Mouse (Mus musculus): ENCODE measurements around the gene Bik. TPM values are rescaled to one million over a fixed set of nuclear protein-coding genes. Genes with fewer than 3 reads are reported as not detected.
"Not testable (repeated sequence)": the region's sequence is repeated elsewhere in the genome, so short reads cannot be mapped to it uniquely, and the experiment has no call there.

Bik gene
- not detected for total RNA-seq (2021)

DNA sequence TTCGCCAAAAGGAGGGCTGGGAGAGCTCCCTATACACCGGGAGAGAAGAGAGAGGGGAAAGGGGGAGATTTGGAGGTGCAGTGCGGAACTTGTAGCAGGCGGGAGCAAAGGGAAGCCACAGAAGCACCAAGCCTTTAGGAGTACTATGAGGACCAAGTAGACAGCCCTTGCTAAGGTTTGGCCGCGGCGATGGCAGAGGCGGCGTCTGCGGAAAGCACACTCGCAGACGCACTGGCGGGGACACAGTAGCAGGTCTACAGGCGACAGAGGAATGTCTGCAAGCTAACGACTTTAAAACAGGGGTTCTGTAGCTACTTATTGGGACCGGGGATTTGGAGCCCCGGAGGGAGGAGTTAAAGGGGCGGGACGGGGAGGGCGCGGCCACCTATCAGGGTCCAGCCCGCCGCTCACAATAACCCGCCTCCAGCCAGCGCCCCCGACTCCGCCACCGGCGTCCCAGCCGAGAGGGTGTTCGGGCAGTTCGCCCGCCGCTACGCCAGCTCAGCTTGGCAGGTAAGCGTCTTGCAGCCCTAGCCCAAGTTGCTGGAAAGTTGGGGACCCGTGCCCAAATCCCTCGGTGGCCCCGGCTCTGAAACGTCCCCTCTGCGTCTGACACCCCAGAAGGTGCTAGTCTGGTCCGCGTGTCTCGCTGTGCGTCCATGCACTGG is at the start of gene Bik:
TSS of gene Bik (plus strand) at position 439 of the 668 bp plus-strand sequence.
- intact Hi-C loops (cut with DNase I): no loop called here
- peak in 1 of 2 experiments; percentile 63 for DNase-seq (ENCODE audit: extremely low spot score in 1 of 2, low spot score in 2 of 2)

DNA sequence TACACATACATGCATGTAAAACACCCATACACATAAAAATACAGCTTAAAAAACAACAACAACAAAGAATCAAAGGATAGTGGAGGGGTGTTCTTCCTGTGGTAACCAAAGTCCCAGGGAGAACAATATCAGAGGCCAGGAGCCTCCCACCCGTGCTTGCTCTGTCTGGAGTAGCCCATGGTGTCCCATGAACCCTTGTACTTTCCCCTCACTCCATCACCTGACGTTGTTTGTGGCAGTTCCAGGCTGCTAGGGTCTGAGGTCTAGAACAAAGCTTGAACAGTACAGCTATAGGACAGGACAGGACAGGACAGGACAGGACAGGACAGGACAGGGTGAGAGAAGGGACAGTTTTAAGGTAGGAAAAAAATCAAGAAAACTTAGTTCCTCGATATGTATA is 48.6 kb upstream of the Bik start:
- intact Hi-C loops (cut with DNase I): no loop called here
- no peak for DNase-seq (ENCODE audit: extremely low spot score in 1 of 2, low spot score in 2 of 2)

DNA sequence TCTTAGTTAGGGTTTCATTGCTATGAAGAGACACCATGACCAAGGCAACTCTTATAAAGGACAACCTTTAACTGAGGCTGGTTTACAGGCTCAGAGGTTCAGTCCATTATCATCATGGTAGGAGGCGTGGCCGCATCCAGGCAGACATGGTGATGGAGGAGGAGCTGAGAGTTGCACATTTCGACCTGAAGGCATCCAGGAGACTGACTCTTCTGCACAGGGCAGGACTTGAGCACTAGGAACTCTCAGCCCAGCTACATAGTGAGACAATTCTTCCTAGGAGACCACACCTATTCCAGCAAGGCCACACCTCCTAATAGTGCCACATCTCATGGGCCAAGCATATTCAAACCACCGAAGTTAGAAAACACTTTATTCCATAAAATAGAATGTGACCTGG is 46.8 kb upstream of the Bik start:
- no peak for DNase-seq (ENCODE audit: extremely low spot score in 1 of 2, low spot score in 2 of 2)
- intact Hi-C loops (cut with DNase I): no loop called here

DNA sequence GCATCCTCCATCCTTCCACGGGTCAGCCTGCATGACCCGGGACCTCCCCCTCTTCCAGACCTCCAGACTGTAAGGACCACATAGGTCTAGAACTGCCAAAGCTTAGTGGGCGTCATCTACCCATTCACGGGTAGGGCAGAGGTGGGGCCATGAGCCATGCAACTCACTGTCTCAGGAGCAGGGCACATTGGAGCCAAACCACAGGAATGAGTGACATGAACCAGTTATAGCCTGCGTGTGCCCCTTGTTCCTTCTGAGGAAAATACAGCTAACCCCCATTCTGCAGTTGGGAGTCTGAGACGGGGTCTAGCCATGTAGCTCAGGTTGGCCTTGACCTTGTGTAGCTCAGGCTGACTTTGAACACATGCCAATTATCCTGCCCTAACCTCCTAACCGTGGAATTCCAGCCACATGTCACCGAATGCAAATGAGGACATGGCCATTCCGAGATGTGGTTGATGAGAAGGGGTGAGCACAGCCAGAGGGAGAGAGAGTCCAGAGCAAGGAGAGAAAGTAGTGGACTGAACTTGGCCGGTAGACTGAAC is 45.4 kb upstream of the Bik start:
- intact Hi-C loops (cut with DNase I): no loop called here
- no peak for DNase-seq (ENCODE audit: extremely low spot score in 1 of 2, low spot score in 2 of 2)

DNA sequence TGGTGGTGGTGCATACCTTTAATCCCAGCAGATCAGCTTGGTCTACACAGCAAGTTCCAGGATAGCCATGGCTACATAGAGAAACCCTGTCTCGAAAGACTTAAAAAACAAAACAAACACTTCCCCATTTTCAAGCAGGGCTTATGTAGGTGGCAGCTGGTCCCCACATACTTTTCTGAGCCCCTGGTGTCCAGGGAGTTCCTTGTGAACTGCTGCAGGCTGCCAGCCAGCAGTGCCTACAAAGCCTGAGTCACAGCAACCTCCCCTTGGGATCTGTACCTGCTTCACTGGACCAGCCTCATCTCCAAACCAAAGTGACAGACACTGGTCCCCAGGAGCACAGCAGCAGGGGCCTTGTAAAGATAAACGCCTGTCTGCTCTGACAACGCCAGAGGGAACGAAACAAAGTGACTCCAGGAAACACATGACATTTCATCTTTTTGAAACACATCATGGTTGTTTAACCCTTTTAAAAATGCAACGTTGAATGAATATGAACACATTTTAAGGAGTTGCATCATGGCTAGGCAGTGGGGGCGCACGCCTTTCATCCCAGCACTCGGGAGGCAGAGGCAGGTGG is 43.9 kb upstream of the Bik start:
- DNase-seq (ENCODE audit: extremely low spot score in 1 of 2, low spot score in 2 of 2): no peak
- intact Hi-C loops (cut with DNase I): no loop called here

DNA sequence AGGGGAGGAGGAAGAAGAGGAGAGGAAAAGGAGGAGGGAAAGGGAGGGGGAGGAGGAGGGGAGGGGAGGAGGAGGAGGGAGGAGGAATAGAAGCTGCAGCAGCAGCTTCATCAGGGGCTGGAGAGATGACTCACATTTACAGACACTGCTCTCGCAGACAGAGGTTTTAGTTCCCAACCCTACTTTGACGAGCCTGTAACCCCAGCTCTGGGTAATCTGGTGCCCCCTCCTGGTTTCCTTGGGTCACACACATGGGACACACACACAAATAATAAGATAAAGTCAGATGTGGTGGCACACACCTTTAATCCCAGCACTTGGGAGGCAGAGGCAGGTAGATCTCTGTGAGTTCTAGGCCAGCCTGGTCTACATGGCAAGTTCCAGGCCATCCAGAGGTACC is 43.2 kb upstream of the Bik start:
- intact Hi-C loops (cut with DNase I): no loop called here
- DNase-seq (ENCODE audit: extremely low spot score in 1 of 2, low spot score in 2 of 2): no peak

DNA sequence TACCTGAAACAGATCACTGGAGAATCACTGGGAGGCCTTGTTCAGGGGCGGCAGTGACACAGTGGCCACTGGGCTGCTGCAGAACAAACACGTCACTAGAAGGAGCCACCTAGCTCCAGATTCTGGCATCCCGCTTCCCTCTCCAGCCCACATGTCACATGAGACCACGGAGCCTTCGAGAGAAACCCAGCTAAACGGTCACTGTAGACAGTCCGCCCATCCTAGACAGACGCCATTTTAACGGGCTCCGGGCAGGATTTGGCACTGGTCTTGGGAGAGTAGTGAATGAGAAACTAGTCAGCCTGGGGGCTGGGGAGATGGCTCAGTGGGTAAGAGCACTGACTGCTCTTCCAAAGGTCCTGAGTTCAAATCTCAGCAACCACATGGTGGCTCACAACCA is 42.4 kb upstream of the Bik start:
- intact Hi-C loops (cut with DNase I): no loop called here
- no peak for DNase-seq (ENCODE audit: extremely low spot score in 1 of 2, low spot score in 2 of 2)

DNA sequence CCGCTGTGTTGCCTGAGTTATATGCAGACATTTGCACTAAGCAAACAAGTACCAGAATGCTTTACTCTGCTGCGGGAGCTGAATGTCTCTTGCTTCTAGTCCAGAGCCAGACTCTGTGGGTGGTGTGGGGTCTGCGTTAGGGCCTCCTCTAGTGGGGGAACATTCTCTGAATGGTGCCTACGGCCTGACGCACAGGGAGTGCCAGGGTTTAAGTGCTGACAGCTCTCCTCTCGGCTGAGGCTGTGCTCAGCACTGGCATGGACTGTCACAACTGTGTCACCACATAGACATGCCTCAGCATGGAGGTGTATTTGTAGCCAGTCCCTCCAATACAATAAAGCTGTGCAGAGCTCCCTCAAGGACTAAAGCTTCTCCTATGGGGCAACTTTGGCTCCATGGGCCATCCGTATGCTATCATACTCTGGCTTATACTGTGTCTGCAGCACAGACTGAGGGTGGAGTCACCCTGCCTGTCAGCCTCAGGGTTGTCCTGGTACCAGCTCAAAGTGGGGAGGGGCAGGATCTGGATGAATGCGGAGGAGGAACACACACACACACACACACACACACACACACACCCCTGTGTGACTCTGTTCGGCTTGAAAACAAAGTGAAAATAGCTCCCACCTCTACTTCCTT is 39.1 kb upstream of the Bik start:
- peak in 1 of 2 experiments; percentile 54 for DNase-seq (ENCODE audit: extremely low spot score in 1 of 2, low spot score in 2 of 2)
- intact Hi-C loops (cut with DNase I): no loop called here

DNA sequence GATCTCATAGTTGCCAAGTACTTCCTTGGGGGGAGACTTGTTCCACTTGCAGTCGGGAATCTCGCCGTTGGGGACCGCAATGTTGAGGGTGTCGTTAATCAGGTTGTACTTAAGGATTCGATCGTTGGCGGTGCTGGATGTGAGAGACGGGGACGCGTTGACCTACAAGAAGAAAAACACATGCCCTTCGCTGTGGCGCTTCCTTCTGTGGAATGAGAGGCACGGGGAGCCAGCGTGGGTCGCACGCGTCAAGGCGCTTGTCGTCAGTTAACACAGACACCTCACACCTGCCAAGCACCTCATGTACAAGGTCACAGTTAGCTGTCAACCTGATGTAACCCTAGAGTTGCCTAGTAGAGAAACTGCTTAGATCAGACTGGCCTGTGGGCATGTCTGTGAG is 37.2 kb upstream of the Bik start:
- no peak for DNase-seq (ENCODE audit: extremely low spot score in 1 of 2, low spot score in 2 of 2)
- intact Hi-C loops (cut with DNase I): no loop called here

DNA sequence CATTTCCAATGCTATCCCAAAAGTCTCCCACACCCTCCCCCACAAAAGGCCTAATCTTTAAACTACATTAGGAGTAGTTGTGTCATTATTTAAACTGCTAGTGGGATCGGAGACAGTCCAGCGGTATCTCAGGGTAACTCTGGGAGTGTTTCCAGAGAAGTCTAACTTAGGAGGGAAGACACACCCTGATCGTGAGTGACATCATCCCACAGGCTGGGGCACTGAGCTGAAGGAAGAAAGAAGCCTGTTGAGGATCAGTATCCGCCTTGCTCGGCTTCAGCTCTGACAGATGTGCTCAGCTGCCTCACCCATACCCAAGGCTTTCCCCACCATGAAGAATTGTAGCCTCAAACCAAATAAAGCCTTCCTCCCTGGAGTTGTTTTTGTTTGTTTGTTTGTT is 34.8 kb upstream of the Bik start:
- intact Hi-C loops (cut with DNase I): no loop called here
- no peak for DNase-seq (ENCODE audit: extremely low spot score in 1 of 2, low spot score in 2 of 2)

DNA sequence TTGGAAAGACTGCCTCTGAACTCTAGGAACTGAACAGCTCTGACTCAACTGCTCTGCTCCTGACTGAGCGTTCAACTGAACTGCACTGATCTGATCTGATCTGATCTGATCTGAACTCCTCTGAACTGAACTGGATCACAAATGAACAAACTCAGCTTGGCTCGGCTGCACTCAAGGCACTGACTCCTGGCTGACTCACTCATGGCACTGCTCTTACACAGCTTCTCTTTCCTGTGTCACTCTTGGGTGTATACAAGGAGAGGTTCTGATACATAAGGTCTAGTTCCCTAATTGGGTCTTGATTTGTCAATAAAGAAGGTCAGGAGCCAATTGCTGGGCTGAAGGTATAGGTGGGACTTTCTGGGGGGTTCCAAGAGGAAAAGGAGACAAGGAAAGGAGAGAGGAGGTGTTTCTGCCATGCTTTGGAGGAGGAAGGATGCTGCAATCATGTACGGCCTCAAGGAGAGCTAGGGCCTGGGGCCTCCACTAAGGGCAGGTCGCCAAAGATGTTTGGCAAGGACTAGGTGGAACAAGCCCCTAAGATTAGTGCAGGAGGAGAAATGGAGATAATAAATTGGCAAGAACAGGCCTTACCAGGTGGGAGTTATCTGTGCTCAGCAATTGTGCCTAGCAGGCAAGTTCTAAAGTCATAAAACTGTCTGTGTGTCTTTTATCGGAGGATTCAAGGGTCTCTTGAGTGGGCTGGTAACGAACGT is 32.6 kb upstream of the Bik start:
- intact Hi-C loops (cut with DNase I): no loop called here

DNA sequence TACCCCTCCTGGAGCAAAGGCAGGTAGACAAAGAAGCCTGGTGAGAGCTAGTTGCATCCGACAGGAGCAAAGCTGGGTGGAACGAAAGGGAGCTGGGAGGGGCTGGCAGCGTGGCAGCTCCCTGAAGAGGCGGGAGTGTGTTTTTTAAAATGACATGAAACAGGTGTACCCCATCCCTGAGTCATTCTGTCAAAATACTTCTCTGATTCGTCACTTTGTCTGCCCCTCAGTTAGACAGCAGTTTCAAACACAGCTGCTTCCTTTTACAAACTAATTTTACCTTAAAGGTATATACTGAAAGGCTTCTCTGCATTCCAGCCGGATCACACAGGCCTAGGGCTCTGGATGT is 32.1 kb upstream of the Bik start:
- no peak for DNase-seq (ENCODE audit: extremely low spot score in 1 of 2, low spot score in 2 of 2)
- intact Hi-C loops (cut with DNase I): no loop called here

More for the DNA sequence above, 32.6 kb upstream of the Bik start:
- DNase-seq (ENCODE audit: extremely low spot score in 1 of 2, low spot score in 2 of 2): no peak

DNA sequence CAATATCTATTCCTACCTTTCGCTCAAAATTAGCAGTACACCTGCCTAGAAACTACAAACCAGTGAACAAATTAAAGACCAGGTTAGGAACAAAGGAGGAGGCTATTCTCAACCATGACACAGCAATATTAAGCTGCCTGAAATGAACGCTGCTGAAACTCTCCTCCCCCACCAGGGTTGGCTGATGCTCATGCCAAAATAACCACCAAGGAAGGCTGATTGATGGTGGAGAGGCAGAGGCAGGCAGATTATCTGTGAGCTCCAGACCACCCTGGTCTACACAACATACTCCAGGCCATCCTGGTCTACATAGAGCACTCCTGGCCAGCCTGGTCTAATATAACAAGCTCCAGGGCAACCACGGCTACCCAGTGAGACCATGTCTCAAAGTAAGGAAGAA is 31.5 kb upstream of the Bik start:
- intact Hi-C loops (cut with DNase I): no loop called here
- DNase-seq (ENCODE audit: extremely low spot score in 1 of 2, low spot score in 2 of 2): no peak

DNA sequence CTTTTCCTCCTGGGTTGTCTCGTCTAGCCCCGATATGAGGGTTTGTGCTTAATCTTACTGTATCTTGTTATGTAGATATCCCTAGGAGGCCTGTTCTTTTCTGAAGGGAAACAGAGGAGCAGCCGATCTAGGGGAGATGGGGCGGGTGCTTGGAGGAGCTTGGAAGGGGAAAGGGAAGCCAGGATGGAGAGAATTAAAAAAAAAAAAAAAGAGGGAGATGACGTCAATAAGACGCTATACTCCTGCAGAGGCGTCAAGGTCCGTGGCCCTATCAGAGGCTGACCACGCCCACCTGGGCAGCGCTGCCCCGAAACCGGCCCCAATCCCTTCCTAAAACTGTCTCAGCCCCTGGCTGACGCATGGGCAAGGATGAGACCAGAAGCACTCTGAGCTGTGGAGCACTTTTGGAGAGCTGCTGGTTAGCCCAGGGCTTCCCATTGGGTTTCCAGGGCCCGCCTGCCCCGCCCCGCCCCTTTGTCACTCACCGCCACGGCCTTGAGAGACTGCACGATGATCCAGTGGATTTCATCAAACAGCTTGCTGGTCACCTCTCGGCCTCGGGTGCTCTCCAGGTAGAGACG is 30.8 kb upstream of the Bik start:
- intact Hi-C loops (cut with DNase I): no loop called here
- DNase-seq (ENCODE audit: extremely low spot score in 1 of 2, low spot score in 2 of 2): no peak

DNA sequence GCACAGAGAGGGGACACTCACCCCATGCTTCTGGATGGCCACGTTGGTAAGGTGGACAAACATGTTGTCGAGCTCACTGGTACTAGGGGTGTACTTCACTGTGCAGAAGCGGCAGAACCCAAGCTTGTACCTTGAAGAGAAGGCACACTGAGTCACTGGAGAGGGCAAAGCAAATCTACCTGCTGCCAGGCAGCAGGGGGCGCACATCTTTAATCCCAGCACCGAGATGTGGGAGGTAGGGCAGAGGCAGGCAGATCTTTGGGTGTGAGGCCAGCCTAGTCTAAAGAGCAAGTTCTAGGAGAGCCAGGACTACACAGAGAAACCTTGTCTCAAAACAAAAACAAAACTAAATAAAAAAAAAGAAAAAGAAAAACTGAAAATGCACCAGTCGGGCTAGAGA is 29.4 kb upstream of the Bik start:
- intact Hi-C loops (cut with DNase I): no loop called here

DNA sequence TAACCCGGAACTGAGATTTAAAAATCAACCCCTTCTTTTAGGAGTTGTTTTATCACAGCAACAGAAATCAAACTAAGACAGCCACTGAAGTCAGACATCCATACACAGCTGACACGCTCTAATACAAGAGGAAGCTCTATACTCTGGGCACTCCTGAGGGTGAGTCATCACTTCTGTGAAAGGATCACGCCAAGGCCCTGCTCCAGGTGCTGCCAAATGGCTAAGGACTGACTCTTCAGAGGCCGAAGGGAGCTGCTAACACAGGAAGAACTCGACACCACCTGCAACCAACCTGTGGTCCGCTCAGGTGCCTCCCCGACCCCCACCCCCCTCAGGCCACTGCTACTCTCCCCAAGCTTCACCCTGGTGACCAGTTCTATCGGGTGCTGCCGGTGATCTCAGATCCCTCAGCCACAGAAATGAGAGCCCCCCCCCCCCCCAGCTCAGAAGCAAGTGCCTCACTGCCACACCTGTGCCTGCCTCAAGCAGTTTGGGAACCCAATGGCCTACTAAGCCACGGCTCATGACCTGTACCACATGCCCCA is 27.4 kb upstream of the Bik start:
- intact Hi-C loops (cut with DNase I): no loop called here
- no peak for DNase-seq (ENCODE audit: extremely low spot score in 1 of 2, low spot score in 2 of 2)

More for the DNA sequence above, 29.4 kb upstream of the Bik start:
- DNase-seq (ENCODE audit: extremely low spot score in 1 of 2, low spot score in 2 of 2): no peak

DNA sequence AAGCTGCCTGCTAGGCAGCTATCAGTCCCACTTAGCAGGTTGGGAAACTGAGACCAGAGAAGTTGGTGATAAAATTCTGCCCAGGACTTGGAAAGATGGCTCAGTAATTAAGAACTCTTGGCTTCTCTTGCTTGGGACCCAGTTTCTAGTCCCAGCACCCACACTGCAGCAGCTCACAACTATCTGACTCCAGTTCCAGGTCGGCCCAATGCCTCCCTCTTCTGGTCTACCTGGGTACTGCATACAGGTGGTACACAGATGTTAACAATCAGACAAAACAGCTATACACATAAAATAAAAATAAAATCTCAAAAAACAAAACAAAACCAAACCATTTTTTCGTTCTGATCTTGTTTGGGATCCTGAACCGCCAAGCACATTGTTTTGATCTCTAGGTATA is 26.3 kb upstream of the Bik start:
- no peak for DNase-seq (ENCODE audit: extremely low spot score in 1 of 2, low spot score in 2 of 2)
- intact Hi-C loops (cut with DNase I): no loop called here

DNA sequence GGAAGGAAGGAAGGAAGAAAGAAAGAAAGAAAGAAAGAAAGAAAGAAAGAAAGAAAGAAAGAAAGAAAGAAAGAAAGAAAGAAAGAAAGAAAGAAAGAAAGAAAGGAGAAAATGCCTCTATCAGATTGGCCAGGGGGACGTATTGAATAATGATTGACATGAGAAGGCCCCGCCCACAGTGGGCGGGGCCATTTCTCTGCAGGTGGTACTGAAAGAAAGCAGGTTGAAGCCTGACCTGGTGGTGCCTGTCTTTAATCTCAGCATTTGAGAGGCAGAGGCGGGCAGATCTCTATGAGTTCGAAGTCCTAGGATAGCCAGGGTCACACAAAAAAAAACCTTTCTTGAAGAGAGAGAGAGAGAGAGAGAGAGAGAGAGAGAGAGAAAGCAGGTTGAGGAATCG is 25.2 kb upstream of the Bik start:
- intact Hi-C loops (cut with DNase I); DNase-seq (ENCODE audit: extremely low spot score in 1 of 2, low spot score in 2 of 2): not testable (repeated sequence)
